Mouse (Mus musculus) layer of hippocampus, adult 6 months (tissue): ENCODE measurements around the gene Gm8104. TPM values are rescaled to one million over a fixed set of nuclear protein-coding genes. Genes with fewer than 3 reads are reported as not detected.

Experiments used
- long read RNA-seq, 2 experiments: library from polyadenylated mRNA; unstranded; transcript quantifications; one replicate each; pipeline ENCODE4 v2.0.0; 2019 to 2020
- polyA plus RNA-seq: library from polyadenylated mRNA; unstranded; fragments of <200 nt; fragmentation: Nextera tagmentation; gene quantifications from 2 replicates; pipeline ENCODE4 v1.2.3, GENCODE M21; 2021

The Gm8104 gene
- 0.16 TPM in 1 of 2 replicates, not detected in the other for polyA plus RNA-seq
- long read RNA-seq, experiment 1: 0 reads
- long read RNA-seq, experiment 2: 0 reads

GRCm38 (mm10) chr14:43100301-43100700 is at the start of gene Gm8104:
TSS of gene Gm8104 (plus strand) at chr14:43100601.

DNA sequence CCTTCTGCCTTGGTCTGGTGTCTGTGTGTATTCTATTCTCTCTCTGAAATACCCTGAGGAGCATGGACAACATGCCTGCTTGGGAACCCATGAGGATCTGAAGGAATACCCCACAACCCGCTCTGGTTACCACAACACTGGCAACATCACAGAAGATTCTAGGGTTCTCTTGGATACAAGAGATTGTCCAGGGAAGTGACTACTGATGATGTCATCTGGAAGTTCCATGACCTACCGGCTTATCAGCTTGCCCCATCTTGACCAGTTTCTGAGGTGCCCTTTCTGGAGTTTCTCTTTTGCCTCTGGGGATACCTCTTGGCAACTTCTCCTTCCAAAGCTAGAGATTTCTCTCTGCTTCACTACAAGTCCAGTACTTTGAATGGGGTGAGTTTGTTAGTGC is 23.9 kb upstream of the Gm8104 start, which contains the start of gene Gm8094:
Gene Gm8094 (minus strand): TSS at position 101 of the 400 bp plus-strand sequence.

Other genes with a start within 250 kb of the Gm8104 start
- gene Gm21977, start 247.1 kb upstream of the Gm8104 start, polyA plus RNA-seq: not detected in 2 replicates
- not detected in 2 replicates for gene Gm8082, start 107.0 kb upstream of the Gm8104 start, polyA plus RNA-seq
- not detected in 2 replicates for gene Gm10376, start 85.0 kb upstream of the Gm8104 start, polyA plus RNA-seq
- gene Gm8094, start 24.0 kb upstream of the Gm8104 start, polyA plus RNA-seq: not detected in 2 replicates
- gene Gm7233, start 79.3 kb downstream of the Gm8104 start, polyA plus RNA-seq: not detected in 2 replicates
- gene Gm8122, start 134.7 kb downstream of the Gm8104 start, polyA plus RNA-seq: not detected in 2 replicates
- gene Gm8126, start 158.0 kb downstream of the Gm8104 start, polyA plus RNA-seq: not detected in 2 replicates
- not detected in 2 replicates for gene Gm9732, start 174.4 kb downstream of the Gm8104 start, polyA plus RNA-seq
- gene Gm8127, start 193.2 kb downstream of the Gm8104 start, polyA plus RNA-seq: not detected in 2 replicates
- not detected in 2 replicates for gene 1700001F09Rik, start 247.2 kb downstream of the Gm8104 start, polyA plus RNA-seq